Mouse (Mus musculus) neutrophil, adult 5-6 weeks (primary cell): ENCODE results near the gene C1qb. TPM values are rescaled to one million over a fixed set of nuclear protein-coding genes. Genes with fewer than 3 reads are reported as not detected.

ENCODE experiments used
- ATAC-seq: fragments of 151-379, 151-347 bp; 2 replicates; pipeline ENCODE4 v1.8.0; 2017; ENCODE audit warnings: mild to moderate bottlenecking, moderate TSS enrichment; ENCODE audit not compliant: insufficient number of reproducible peaks, poor library complexity, low FRiP score, severe bottlenecking; ENCODE audit errors: extremely low read depth
- total RNA-seq: library from RNA; stranded (forward); fragments of 200-1000 nt; gene quantifications from 2 replicates; pipeline ENCODE4 v1.2.3, GENCODE M21; 2017

C1qb gene
- total RNA-seq, result not detected in 2 replicates

DNA sequence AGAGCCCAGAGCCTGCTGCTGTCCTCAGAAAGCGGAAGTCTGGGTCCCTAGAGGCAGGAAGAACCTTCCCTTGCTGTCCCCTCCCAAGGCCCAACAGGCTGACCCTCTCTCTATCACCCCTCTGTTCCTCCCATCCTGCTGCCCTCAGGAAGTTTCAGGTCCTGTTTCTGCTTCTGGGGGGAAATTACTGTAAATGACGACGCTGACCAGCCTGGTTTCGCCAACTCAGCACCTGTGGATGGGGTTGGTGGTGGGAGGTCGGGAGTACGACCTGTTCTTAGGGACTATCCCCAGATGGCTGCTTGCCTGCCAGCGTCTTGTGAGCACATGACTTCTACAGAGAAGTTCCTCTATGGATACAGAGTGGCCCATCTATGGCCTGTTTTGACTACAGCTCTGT is at the start of gene C1qb:
TSS of gene C1qb (minus strand) at position 87 of the 400 bp plus-strand sequence.
- ATAC-seq, result no peak

DNA sequence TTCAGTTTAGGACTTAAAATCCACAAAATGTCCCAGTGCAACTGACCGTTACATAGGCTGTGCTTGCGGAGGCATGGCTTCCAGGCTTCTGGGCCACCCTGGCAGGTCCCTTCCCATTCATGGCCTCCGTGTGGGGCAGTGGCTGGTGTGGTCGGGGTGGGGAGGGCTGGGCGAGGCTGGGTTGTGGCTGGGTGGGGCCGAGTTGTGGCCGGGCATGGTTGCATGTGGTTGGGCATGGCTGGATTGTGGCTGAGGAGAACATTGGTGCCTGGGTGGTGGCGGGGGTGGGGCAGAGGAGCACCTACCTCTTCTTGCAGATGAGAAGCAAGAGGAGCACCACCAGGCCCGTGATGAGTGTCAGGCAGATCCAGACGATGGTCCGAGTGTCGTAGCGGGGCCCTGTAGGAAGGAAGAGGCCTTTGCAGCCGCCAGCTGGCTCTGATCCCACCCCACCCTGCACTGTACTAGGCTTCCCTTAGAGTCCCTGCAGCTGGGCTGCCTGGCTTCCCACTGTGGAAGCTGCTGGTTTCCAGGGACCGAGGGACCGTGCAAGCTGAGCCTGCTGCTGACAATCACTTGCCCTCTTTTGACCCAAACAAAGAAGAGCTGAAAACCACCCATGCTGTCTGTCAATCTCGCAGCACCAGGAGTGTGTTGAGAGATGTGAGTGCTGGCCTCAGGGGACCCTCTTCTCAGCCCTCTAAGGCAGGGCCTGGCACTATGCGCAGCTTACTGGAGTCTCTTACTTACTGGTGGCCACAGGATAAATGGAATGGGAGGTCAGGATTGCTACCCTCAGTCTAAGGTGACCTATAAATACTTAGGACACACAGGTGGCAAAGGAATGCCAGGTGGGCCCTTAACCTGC is 49.0 kb upstream of the C1qb start:
- no peak for ATAC-seq

DNA sequence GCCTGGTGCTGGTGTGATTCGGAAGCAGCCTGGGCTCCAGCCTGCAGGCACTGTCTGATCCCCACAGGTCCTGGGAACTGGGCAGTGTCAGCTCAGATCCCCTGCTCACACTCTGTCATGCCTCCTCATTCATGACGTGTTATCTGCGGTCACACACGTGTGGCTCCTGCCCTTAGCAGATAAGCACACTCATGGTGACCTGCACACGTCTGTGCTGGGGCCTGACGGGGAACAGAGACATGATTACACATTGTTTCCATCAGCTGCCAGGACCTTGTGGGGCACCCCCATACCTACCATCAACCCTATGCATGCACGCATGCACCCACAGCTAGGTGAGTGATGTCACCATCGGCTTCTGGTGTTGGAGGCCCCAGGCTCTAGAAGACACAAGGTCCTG is 44.5 kb upstream of the C1qb start:
- ATAC-seq, result no peak

DNA sequence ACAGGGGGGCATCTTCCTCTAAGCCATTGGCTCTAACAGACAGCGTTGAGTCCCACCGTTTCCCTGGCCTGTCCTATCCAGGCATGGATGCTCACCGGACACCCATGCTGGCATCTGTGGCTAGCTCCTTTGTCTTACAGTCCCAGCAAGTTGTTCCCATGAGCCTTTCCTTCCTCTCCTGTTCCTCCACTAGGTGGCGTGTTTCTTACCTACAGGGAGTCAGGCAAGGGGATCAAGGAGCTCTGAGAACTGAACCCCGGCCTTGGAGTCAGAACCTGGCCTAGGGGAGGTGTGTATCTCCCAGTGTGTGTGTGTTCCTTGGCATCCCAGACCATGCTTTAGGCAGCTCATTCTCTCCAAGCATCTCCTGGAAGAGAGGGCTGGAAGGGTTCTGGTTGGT is 42.9 kb upstream of the C1qb start:
- no peak for ATAC-seq

DNA sequence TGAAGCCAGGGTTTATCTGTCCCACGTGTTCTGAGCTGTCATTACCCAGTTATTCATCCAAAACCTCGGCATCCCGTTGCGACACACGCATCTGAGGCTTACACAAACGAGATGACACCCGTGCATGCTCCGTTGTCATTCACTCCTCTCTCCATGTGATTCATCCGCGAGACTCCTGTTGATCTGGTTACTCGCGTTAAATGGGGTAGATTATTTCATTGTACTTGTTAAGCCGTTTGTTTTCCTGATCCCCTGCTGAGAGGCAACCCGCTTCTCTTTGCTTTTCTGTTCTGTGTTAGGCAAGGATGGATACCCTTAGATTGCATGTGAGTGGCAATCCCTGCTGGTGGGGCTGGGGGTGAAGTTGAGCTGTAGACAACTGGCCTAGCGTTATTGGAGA is 39.8 kb upstream of the C1qb start:
- no peak for ATAC-seq

DNA sequence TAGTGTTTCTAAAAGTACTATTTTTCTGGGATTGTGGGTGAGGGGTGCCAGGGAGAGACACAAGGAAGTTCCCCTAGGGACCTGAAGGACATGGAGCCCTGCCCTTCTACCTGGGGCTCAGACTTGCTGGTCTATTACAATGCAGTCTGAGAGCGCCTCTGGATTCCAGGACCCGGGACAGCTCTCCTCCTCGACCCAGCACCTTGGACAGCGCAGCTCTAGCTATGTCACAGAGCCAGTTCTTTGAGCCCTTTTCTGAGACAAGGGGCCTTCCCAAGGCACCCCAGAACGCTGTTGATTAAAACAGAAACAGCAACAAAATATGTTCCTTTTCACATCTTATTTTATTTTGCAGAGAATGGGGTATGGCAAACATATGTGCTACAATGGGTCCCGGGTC is 38.5 kb upstream of the C1qb start:
- ATAC-seq, result no peak

DNA sequence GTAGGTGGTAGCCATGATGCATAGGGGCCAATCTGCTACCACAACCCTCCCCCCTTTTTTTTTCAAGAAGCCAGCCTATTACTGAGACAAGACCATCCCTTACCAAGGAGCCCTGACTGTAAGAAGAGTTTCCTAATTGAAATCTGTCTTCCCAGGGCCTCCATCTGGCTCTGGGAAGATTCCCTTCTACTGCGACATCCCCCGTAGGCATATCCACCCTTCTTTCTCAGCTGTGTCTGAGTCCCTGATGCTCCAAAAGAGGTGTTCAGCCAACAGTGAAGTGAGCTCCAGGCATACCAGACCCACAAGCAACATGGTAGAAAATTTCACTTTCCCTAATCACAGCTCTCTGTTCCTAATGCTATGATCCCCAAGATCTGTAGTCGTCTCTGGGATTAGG is 33.5 kb upstream of the C1qb start:
- no peak for ATAC-seq

DNA sequence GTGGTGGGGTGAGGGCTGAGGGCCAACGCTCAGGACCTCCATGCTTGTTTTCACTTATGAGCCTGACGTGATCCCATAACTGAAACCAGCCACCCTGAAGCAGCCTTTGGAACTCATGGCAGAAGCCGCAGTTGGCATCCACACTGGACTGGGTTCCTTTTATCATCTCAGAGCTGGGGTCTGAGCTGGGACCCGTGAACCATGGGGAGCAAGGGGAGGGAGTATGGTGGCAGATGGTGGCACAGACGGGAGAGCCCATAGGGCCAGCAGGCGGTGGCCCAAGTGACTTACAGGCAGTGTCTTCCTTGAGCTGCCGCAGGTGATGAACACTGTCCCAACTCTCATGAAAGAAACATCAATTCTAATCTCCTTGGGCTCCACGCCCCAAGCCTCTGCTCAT is 32.8 kb upstream of the C1qb start:
- ATAC-seq, result no peak

DNA sequence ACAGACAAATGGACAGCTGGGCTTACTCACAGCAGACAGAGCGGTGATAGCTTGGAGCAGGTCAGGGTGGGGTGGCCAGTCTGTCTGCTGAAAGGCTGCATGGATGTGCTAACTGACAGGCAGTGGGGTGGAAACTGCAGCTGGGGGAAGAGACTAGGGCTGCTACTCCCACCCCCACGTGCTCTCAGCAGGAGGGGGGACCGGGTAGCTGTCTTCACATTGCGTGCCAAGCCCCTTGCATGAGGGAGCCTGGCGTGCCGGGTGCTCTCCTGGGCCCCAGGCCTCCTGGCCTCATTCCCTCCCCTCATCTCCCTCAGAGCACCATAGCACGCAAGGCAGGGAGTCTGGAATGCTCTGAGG is 31.2 kb upstream of the C1qb start:
- no peak for ATAC-seq

DNA sequence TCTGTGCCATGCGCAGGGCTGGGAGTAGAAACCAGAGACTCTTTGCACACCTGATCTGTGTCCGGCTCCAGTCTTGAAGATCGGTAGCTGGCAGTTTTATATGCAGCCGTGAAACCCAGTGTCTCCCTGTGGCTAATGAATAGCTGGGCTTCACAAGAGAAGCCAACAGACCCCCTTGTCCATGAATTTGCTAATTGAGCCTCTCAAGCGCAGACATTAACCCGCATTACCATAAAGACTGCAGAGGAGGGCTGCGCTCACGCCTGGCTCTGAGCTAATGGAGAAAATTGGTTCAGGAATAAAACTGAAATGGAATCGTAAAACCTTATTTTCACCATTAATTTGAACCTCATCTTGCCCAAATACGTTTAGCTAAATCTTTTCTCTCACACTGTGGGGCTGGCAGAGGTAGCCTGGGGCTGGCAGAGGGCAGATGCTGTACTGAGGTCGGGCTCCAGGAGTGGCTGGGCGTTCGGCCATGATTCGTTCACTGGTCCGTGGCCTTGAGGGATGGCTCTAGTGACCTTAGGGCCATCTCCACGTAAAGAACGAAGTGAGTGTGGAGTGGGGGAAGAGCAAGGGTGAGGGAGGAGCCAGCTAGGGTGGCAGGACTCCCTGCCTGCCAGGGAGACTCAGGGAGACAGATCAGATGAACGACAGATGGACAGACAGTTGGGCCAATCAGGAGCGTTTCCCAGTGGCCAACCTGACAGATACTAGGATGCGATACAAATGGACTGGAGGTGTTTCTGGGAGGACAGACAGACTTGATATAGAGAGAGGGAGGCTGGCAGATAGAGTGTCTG is 30.6 kb upstream of the C1qb start:
- no peak for ATAC-seq

DNA sequence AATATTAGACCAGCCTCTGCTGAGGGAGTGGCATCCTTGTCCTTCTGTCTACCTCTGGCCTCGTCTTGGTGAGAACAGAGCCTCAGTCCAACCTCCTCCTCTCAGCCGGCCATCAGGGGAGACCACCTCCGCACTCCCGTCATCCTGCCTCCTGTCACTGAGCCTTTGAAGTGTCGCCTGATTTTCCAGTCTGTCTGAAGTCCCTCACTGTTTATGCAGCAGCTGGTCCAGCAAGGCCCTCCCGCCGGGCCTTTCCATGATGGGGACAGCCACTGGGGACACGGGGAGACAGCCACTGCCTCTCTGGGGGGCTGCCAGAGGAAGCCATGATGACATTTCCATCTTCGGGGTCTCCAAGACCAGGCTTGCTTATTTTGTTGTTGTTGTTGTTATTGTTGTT is 26.9 kb upstream of the C1qb start:
- ATAC-seq, result no peak

DNA sequence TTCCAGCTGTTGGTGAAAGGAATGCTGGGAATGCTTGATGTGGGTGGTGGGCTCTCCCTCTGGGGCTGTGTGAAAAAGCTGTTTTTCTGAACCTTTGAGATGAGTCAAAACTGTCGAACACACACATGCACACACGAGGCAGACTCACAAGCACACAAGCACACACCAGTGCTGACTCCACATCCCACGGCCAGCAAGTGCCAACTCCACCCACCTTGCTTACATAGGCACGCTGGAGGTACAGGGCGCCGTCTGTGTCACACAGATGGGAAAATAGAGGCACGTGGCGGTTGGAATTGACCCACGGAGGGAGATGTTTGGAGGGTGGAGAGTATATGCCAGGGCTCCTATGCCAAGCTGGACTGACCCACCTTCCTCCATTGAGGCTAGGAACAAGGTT is 25.8 kb upstream of the C1qb start:
- no peak for ATAC-seq

DNA sequence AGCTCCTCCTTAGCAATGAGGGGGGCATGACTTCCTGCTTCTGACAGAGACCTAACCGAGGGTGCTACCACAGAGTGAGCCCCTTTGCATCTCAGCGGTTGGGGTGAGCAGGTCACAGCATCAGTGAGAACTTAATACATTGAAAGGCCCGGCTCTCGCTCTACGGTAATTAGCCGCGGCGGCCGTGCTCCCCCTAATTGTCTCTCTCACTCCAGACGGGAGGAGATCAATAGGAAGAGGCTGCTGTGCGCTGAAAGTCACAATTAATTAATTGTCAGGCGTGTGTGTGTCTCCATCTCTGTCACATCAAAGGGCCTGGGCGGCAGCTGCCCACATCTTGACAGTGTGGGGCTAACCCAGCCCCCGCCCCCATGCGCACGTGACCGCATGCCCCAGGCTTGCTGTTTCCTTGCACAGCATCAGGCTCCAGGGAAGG is 25.2 kb upstream of the C1qb start:
- no peak for ATAC-seq

DNA sequence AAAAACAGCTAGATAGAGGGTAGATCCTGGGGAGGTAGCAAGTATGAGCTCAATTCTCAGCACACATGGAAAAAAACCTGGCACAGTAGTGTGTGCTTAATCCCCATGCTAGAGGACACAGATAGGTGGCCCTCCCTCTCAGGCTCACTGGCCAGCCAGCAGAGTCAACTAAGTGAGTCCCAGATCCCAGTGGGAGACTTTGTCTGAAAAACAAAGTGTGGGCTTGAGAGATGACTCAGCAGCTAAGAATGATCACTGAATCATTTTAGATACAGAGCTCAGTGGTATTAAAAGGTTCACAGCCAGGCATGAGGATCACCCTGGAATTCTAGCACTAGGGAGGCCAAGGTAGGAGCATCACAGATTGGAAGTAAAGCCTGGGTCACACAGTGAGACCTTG is 21.8 kb upstream of the C1qb start:
- no peak for ATAC-seq

DNA sequence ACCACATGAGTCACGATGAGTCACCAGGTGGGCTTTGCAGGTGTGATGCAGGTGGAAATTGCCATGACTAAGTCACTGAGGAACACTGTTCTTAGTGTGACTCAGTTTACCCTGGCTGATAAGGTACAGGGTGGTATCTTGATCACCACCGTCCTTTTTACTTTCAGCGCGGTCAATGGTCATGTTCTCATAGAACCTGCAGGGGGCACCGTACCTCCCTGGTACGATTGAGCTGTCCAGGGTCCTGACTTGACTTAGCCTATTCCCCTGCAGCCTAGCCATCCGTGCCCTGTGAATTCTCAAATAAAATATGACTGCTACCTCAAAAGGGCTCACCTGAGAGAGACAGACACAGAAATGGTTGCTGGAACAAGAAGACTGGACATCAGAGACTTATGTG is 21.0 kb upstream of the C1qb start:
- no peak for ATAC-seq

DNA sequence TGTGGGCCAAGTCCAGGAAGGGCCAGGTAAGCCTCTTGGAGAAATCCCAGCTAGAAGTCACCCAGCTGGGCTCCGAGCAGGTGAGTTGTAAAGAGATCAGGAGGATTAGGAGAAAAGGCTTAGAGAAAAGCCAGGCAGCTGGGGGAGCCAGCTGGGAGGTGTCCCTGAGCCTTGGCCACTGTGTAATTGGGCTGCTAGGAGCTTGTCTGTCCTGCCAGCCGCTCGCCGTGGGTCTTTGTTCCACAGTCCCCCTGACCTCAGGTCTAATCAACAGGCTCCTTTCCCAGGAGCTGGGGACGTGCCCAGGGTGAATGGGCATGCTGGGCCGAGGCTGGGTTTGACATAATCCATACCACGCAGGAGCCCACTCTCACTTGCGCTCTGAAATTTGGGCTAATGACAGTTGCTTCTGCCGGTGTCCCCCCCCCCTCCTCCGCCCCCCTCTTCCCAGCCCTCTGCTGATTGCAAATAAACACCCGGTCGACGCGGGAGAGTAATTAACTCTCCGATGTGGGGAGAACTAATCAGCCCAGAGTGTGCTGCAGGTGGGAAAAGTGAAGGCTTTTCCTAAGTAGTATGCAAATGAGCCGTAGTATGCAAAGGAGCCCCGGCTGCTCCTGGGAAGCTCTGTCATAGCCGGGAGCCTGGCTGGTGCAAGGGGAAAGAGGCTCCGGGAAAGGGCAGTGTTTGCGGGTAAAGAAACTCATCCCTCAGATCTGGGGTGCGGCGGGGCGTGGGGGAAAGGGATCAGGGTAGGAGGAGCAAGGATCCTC is 19.0 kb upstream of the C1qb start:
- ATAC-seq, result no peak

DNA sequence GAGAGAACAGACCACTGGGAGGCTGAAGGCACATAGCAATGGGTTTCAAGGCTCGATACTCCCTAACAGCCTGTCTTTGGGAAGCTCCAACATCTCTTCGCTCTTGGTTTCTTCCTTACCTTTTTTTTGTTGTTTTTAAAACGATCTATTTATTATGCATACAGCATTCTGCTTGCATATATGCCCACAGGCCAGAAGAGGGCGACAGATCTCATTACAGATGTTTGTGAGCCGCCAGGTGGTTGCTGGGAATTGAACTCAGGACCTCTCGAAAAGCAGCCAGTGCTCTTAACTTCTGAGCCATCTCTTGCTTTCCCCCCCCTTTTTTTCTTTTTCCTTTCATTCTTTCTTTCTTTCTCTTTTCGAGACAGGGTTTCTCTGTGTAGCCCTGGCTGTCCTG is 13.2 kb upstream of the C1qb start:
- ATAC-seq, result no peak

DNA sequence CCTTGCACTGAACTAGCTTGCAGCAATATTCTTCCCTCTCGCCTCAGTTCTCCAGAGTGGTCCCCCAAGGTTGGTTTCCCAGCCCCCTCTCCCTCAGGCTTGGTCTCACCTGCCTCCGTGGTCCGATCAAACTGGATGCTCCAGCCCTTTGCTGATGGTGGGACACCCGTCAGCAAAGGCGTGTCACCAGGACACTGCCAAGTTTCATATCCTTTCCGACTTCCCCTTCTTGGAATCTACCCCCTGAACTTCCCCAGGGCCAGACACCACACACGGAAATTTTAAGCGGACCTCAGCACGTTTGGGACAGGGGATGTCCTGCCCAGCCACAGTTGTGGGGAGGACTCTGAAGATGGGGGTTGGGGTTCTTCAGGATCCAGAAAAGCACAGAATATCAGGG is 12.7 kb upstream of the C1qb start, which contains the start of gene C1qa:
TSS of gene C1qa (minus strand) at position 167 of the 400 bp plus-strand sequence.
- no peak for ATAC-seq

DNA sequence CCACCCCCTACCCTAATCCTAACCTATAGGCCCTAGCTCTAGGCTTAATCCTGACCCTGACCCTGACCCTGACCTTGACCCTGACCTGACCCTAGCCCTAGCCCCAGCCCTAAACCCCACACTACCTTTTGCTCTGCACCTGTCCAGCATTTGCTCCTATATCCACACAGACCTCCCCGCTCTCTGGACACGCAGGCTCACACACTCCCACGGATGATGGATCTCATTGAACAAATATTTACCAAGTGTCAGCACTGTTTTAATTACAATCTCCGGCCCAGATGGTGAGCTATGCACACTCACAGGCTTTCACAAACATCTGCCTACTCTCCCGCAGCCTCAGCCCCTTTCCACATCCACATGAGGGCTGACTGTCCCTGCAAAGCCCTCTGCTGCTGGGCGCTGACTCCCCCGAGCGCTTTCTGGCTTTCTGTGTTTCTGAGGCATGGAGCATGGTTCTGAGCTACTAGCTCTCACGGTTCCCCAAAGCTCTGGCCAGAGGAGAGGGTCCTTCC is 12.2 kb upstream of the C1qb start:
- no peak for ATAC-seq
